Mouse (Mus musculus): ENCODE data around the gene Fap. TPM values are rescaled to one million over a fixed set of nuclear protein-coding genes. Genes with fewer than 3 reads are reported as not detected.

Gene Fap
- 2.6 and 3.7 TPM in 2 replicates for polyA plus RNA-seq (2015; fragmentation: Nextera tagmentation; extraction: Ambion mirVana)

- Histone ChIP-seq H3K36me3 (no peaks in the 10 kb centered on the region), H3K9me3 (no peaks in the 10 kb centered on the region), H3K4me2 (0 out of 2 replicates have a peak within 1 kb of the TSS, but pooled peaks have one; percentile 0), H3K4me3 (no peak within 1 kb of the TSS), H3K27ac (replicated peaks) (no peak within 1 kb of the TSS), H3K4me1 (replicated peaks) (no peaks in the 10 kb centered on the region), H3K9ac (no peak within 1 kb of the TSS), H3K27me3 (no peaks in the 10 kb centered on the region)
- no peak for ATAC-seq (ENCODE audit: low read depth)
- WGBS, result 76% methylated on average over 12 of the region's 12 CpGs
Observed at GRCm38 (mm10) chr2:62573753-62574159, at the start of gene Fap. Fap (minus strand) TSS chr2:62574075.

DNA sequence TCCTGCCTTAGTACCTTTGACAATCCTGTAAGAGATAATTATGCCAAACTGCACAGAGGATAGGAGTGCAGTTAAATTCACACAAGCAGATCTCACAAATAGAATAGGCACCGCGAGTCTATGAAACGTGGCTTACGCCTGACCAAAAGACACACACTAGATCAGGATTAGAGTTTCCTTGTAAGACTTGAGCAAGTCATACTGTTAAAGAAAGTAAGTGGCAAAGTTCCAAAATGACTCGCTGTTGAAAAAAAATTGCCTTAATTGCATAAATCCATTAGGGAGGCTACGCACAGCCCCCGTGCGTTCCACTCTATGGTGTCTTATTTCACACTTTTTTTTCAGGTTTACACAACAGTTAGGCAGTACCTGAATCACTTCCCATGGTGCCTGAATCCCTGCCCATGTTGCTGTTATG lies 49.2 kb upstream of the Fap start:
- Histone ChIP-seq H3K4me1 (replicated peaks) (no peaks in the 10 kb centered on the region), H3K27me3 (no peaks in the 10 kb centered on the region), H3K9me3 (no peaks in the 10 kb centered on the region), H3K4me3 (no peak overlapping the region), H3K27ac (replicated peaks) (no peak overlapping the region), H3K4me2 (no peak overlapping the region), H3K36me3 (no peaks in the 10 kb centered on the region), H3K9ac (no peak overlapping the region)
- no peak for ATAC-seq (ENCODE audit: low read depth)
- 83% methylated on average over 8 of the region's 8 CpGs for WGBS

DNA sequence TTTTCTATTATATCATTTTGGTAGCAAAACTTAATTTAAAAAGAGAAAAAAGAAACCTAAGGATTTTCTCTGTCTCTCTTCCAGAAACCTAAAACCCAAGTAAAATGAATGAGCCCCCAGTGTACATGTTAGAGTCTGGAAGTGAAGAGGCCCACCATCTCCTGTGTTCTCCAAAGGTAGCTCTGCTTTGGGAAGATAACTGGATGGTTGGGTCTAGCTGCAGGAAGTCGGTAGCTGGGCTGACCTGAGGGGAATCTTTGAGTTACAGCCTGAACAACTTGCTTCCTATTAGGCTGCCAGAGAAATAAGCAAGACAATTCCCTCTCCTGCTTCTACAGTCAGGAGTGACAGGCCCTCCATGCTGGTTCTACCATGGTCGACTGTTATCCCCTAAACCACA lies 45.8 kb upstream of the Fap start:
- Histone ChIP-seq H3K4me2 (no peak overlapping the region), H3K27me3 (no peaks in the 10 kb centered on the region), H3K9ac (no peak overlapping the region), H3K9me3 (no peaks in the 10 kb centered on the region), H3K36me3 (no peaks in the 10 kb centered on the region), H3K27ac (replicated peaks) (no peak overlapping the region), H3K4me3 (no peak overlapping the region), H3K4me1 (replicated peaks) (no peaks in the 10 kb centered on the region)
- 67% methylated on average over 2 of the region's 2 CpGs for WGBS
- ATAC-seq (ENCODE audit: low read depth), result no peak

DNA sequence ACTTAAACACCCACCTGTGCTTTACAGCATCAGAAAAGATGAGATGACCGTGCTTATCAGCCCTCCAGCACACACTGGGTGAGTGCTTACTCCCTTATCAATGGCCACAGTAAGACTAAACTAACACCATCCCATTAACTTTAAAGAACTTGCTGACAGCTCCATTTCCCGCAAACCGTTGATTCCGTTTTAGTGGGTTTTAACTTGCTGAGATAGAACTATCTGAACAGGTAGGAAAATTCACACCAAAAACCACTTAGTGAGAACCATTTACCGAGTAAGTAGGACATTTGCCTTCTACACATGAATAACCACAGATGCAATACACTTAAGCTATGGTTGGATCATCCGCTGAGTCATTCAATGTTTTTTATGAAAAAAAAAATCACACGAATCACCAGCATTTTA lies 45.1 kb upstream of the Fap start:
- ATAC-seq (ENCODE audit: low read depth), result no peak
- Histone ChIP-seq H3K4me2 (no peak overlapping the region), H3K27ac (replicated peaks) (no peak overlapping the region), H3K9me3 (no peaks in the 10 kb centered on the region), H3K27me3 (no peaks in the 10 kb centered on the region), H3K9ac (no peak overlapping the region), H3K36me3 (no peaks in the 10 kb centered on the region), H3K4me3 (no peak overlapping the region), H3K4me1 (replicated peaks) (no peaks in the 10 kb centered on the region)
- WGBS, result 82% methylated on average over 7 of the region's 7 CpGs

DNA sequence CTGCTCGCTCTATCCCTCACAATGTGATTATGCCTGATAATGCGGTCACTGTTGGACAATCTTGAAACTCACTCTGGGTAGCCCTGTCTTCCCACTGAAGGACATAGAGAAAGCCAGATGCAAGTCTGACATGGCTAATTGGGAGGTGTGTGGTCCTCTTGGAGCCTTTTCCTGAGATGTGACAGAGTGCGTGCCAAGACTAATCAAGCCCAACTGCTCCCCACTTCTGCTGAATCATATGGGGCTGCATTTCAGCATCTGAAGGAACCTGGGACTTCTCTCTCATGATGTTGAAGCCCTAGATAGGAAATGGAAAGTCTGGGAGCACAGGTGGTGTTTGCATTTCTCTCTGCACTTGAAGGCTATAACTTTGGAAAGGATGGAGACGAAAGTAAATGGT lies 39.3 kb upstream of the Fap start:
- no peaks in the 10 kb centered on the region for H3K36me3 ChIP-seq
- H3K27me3 ChIP-seq, result no peaks in the 10 kb centered on the region
- no peak overlapping the region for H3K4me2 ChIP-seq
- ATAC-seq (ENCODE audit: low read depth), result no peak
- H3K4me1 ChIP-seq (replicated peaks), result no peaks in the 10 kb centered on the region
- no peak overlapping the region for H3K27ac ChIP-seq (replicated peaks)
- H3K4me3 ChIP-seq, result no peak overlapping the region
- no peaks in the 10 kb centered on the region for H3K9me3 ChIP-seq
- no peak overlapping the region for H3K9ac ChIP-seq
- 95% methylated on average over 4 of the region's 4 CpGs for WGBS

GRCm38 (mm10) chr2:62606205-62606604 lies 32.3 kb upstream of the Fap start:
- no peak overlapping the region for H3K9ac ChIP-seq
- H3K36me3 ChIP-seq, result no peaks in the 10 kb centered on the region
- no peaks in the 10 kb centered on the region for H3K27me3 ChIP-seq
- 90% methylated on average over 16 of the region's 16 CpGs for WGBS
- no peaks in the 10 kb centered on the region for H3K9me3 ChIP-seq
- H3K4me2 ChIP-seq, result no peak overlapping the region
- no peaks in the 10 kb centered on the region for H3K4me1 ChIP-seq (replicated peaks)
- H3K27ac ChIP-seq (replicated peaks), result no peak overlapping the region
- no peak overlapping the region for H3K4me3 ChIP-seq
- no peak for ATAC-seq (ENCODE audit: low read depth)

DNA sequence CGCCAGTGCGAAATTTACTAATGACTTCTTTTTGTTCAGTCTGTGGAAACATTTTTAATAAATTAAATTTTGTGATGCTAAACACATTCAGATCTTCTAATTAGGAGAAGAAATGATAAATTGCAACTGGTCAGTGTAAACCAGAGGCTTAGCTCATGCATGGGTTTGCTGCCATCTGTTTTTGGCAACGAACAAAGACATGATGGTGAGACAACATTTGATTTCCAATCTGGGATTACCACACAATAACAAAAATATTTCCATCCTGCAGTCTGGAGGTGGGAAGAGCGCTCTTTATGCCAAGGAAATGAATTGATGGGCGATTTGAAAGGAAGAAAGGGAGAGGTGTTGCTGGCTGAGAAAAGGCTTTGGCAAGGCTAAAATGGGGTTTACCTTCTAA lies 29.7 kb upstream of the Fap start:
- H3K4me1 ChIP-seq (replicated peaks), result no peaks in the 10 kb centered on the region
- H3K9ac ChIP-seq, result no peak overlapping the region
- no peak overlapping the region for H3K4me3 ChIP-seq
- H3K27me3 ChIP-seq, result no peaks in the 10 kb centered on the region
- H3K4me2 ChIP-seq, result no peak overlapping the region
- no peaks in the 10 kb centered on the region for H3K36me3 ChIP-seq
- WGBS, result 90% methylated on average over 5 of the region's 5 CpGs
- ATAC-seq (ENCODE audit: low read depth), result no peak
- no peaks in the 10 kb centered on the region for H3K9me3 ChIP-seq
- H3K27ac ChIP-seq (replicated peaks), result no peak overlapping the region

DNA sequence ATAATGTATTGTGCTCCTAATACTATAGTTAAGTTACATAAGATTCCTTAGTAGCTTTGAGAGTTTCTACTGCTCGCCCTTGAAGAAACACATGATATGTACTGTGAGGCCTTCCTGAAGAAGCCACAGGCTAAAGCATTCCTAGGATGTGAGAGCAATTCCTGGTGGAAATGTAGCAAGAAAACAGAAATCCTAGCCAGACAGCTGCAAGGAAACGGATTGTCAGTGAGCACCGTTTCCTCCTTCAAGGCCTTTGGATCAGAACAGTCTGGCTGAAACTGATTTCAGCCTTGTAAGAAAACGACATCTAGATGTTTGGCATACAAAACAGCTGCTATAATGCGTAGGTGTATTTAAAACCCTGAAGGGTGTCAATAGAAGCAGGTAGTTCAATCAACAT lies 22.7 kb upstream of the Fap start:
- H3K4me3 ChIP-seq, result no peak overlapping the region
- no peak overlapping the region for H3K27ac ChIP-seq (replicated peaks)
- H3K4me2 ChIP-seq, result no peak overlapping the region
- 88% methylated on average over 5 of the region's 5 CpGs for WGBS
- H3K4me1 ChIP-seq (replicated peaks), result no peaks in the 10 kb centered on the region
- no peaks in the 10 kb centered on the region for H3K27me3 ChIP-seq
- ATAC-seq (ENCODE audit: low read depth), result no peak
- H3K9ac ChIP-seq, result no peak overlapping the region
- no peaks in the 10 kb centered on the region for H3K36me3 ChIP-seq
- H3K9me3 ChIP-seq, result no peaks in the 10 kb centered on the region

GRCm38 (mm10) chr2:62594491-62594890 lies 20.6 kb upstream of the Fap start:
- no peak for ATAC-seq (ENCODE audit: low read depth)
- Histone ChIP-seq H3K9ac (no peak overlapping the region), H3K4me1 (replicated peaks) (no peaks in the 10 kb centered on the region), H3K27ac (replicated peaks) (no peak overlapping the region), H3K4me3 (no peak overlapping the region), H3K9me3 (no peaks in the 10 kb centered on the region), H3K27me3 (no peaks in the 10 kb centered on the region), H3K4me2 (no peak overlapping the region), H3K36me3 (no peaks in the 10 kb centered on the region)
- WGBS, result 86% methylated on average over 2 of the region's 2 CpGs

GRCm38 (mm10) chr2:62591555-62591954 lies 17.7 kb upstream of the Fap start:
- WGBS, result 84% methylated on average over 3 of the region's 3 CpGs
- Histone ChIP-seq H3K9ac (no peak overlapping the region), H3K36me3 (no peaks in the 10 kb centered on the region), H3K4me2 (no peak overlapping the region), H3K27ac (replicated peaks) (no peak overlapping the region), H3K4me3 (no peak overlapping the region), H3K4me1 (replicated peaks) (no peaks in the 10 kb centered on the region), H3K27me3 (no peaks in the 10 kb centered on the region), H3K9me3 (no peaks in the 10 kb centered on the region)
- ATAC-seq (ENCODE audit: low read depth), result no peak

- Histone ChIP-seq H3K27ac (replicated peaks) (no peak overlapping the region), H3K36me3 (no peaks in the 10 kb centered on the region), H3K4me2 (no peak overlapping the region), H3K4me3 (no peak overlapping the region), H3K9me3 (no peaks in the 10 kb centered on the region), H3K27me3 (no peaks in the 10 kb centered on the region), H3K4me1 (replicated peaks) (no peaks in the 10 kb centered on the region), H3K9ac (no peak overlapping the region)
- ATAC-seq (ENCODE audit: low read depth), result no peak
- 81% methylated on average over 4 of the region's 4 CpGs for whole genome bisulfite sequencing
Observed at GRCm38 (mm10) chr2:62589333-62589732, 15.5 kb upstream of the Fap start.

GRCm38 (mm10) chr2:62585769-62586168 lies 11.9 kb upstream of the Fap start:
- WGBS, result 91% methylated on average over 5 of the region's 5 CpGs
- no peak overlapping the region for H3K27ac ChIP-seq (replicated peaks)
- H3K4me3 ChIP-seq, result no peak overlapping the region
- no peaks in the 10 kb centered on the region for H3K27me3 ChIP-seq
- H3K9me3 ChIP-seq, result no peaks in the 10 kb centered on the region
- no peaks in the 10 kb centered on the region for H3K4me1 ChIP-seq (replicated peaks)
- no peak for ATAC-seq (ENCODE audit: low read depth)
- H3K36me3 ChIP-seq, result no peaks in the 10 kb centered on the region
- no peak overlapping the region for H3K4me2 ChIP-seq
- H3K9ac ChIP-seq, result no peak overlapping the region

DNA sequence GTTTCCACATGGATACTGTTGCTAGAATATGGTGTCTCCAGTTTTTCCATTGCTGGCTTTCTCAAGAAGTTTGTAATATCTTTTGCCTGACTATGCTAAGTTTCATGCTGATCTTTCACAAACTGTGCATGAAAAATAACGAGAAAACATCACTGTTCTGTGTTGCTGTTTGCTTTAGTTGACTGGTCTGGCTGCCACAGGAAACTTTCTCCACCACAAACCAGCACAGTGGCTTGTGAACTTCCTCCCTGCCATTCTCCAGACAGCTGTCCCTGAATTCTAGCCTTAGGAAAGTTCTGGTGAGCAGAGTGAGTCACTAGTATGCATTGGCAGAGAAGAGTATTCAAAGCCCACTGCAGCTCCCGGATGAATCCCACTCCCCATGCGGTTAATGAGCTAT lies 1.1 kb upstream of the Fap start:
- Histone ChIP-seq H3K27ac (replicated peaks) (no peak overlapping the region), H3K4me2 (no peak overlapping the region), H3K27me3 (no peaks in the 10 kb centered on the region), H3K9ac (no peak overlapping the region), H3K4me1 (replicated peaks) (no peaks in the 10 kb centered on the region), H3K9me3 (no peaks in the 10 kb centered on the region), H3K4me3 (no peak overlapping the region), H3K36me3 (no peaks in the 10 kb centered on the region)
- ATAC-seq (ENCODE audit: low read depth), result no peak
- WGBS, result 78% methylated on average over 3 of the region's 3 CpGs
